Mouse (Mus musculus) bone marrow, adult 2 months (tissue): ENCODE measurements around the gene Fam124a.

Experiments
- CTCF ChIP-seq: fragments of 200-500 bp; IDR thresholded peaks from 2 replicates; pipeline ENCODE4 v1.5.1; 2011; ENCODE audit warnings: low read length, control low read depth; ENCODE audit not compliant: control insufficient read depth, insufficient read depth
- POLR2A ChIP-seq: fragments of 200-500 bp; IDR thresholded peaks from 2 replicates; pipeline ENCODE4 v1.6.1; 2011; ENCODE audit warnings: low read depth, mild to moderate bottlenecking, control low read depth, low read length, borderline replicate concordance; ENCODE audit not compliant: control insufficient read depth

GRCm38 (mm10) chr14:62569463-62569862 lies 13.9 kb downstream of the Fam124a start:
- TF ChIP-seq CTCF, result no peak
- TF ChIP-seq POLR2A, result no peak
